Comparison of ENCODE assay signal across 9 mouse cellular contexts in genomic region chr3:138515656-138516370, GRCm38 (mm10). TPM values are rescaled to one million over a fixed set of nuclear protein-coding genes. Genes with fewer than 3 reads are reported as not detected.
DNase-seq lines count a peak whose midpoint lies in the region; ATAC-seq lines count a peak whose summit lies in the region.
"Had no signal": no experiment of that assay in that cellular context is flagged by ENCODE, and none has a peak within 500 bp of the region (broad histone marks: within the 10 kb centered on the region; RNA-seq: fewer than 3 reads in every experiment).

No protein-coding gene starts in this region.

- no peak overlapping the region for H3K9ac ChIP-seq in liver, embryonic 16.5 days (ENCODE audit: low read depth, low read length)
- H3K9ac ChIP-seq in liver, embryonic 12.5 days, result no peak overlapping the region
- H3K9ac ChIP-seq in forebrain, embryonic 12.5 days, result no peak overlapping the region
- H3K9ac ChIP-seq in midbrain, embryonic 14.5 days (replicated peaks; ENCODE audit: low read length), result no peak overlapping the region

- no peak overlapping the region for H3K4me2 ChIP-seq in liver, embryonic 16.5 days (ENCODE audit: low read depth, low read length)
- no peak overlapping the region for H3K4me2 ChIP-seq in liver, embryonic 12.5 days
- H3K4me2 ChIP-seq in forebrain, embryonic 12.5 days, result 0 out of 2 replicates have a peak overlapping the region, but pooled peaks have one; percentile 0
- H3K4me2 ChIP-seq in midbrain, embryonic 14.5 days (ENCODE audit: low read length), result no peak overlapping the region

- H3K27me3 ChIP-seq in liver, embryonic 16.5 days (ENCODE audit: control insufficient read depth, insufficient read depth, low read depth, low read length), result no peaks in the 10 kb centered on the region
- H3K27me3 ChIP-seq in liver, embryonic 12.5 days (replicated peaks), result 0 out of 2 replicates have a peak, but pooled peaks cover 3% of the 10 kb centered on the region
- H3K27me3 ChIP-seq in forebrain, embryonic 12.5 days, result no peaks in the 10 kb centered on the region
- H3K27me3 ChIP-seq in midbrain, embryonic 14.5 days (ENCODE audit: control insufficient read depth, insufficient read depth, low read length), result no peaks in the 10 kb centered on the region

- H3K9me3 ChIP-seq in liver, embryonic 16.5 days (replicated peaks; ENCODE audit: control insufficient read depth, low read length), result no peaks in the 10 kb centered on the region
- H3K9me3 ChIP-seq in liver, embryonic 12.5 days (replicated peaks), result no peaks in the 10 kb centered on the region
- H3K9me3 ChIP-seq in forebrain, embryonic 12.5 days, result no peaks in the 10 kb centered on the region
- peaks cover 4% of the 10 kb centered on the region; the same call in 1 of the 2 replicates for H3K9me3 ChIP-seq in midbrain, embryonic 14.5 days (ENCODE audit: control insufficient read depth, low read length)

- peak; percentile 86 for DNase-seq in adrenal gland, adult 2 months
- DNase-seq in midbrain, embryonic 14.5 days, result peak; percentile 56
- no peak for DNase-seq in frontal cortex, postnatal 14 days (ENCODE audit: low spot score in 2 of 2)
- no peak for DNase-seq in gastrocnemius, postnatal 4 days (ENCODE audit: low spot score in 2 of 2)
- DNase-seq in right cerebral cortex, postnatal 10 days (ENCODE audit: low spot score in 2 of 2), result no peak

- ATAC-seq in liver, embryonic 16.5 days (ENCODE audit: low read depth), result 0 out of 2 replicates have a peak, but pooled peaks have one; percentile 21
- no peak for ATAC-seq in liver, embryonic 12.5 days
- peak; percentile 68; the same call in 1 of the 2 replicates for ATAC-seq in forebrain, embryonic 12.5 days (ENCODE audit: low FRiP score)
- 0 out of 2 replicates have a peak, but pooled peaks have one; percentile 27 for ATAC-seq in midbrain, embryonic 14.5 days (ENCODE audit: low FRiP score, low TSS enrichment)
- ATAC-seq: inflammation-experienced regulatory T-cells, adult 6 months had no signal

- H3K4me3 ChIP-seq in liver, embryonic 16.5 days (ENCODE audit: low read depth, low read length), result no peak overlapping the region
- H3K4me3 ChIP-seq in liver, embryonic 12.5 days, result no peak overlapping the region
- no peak overlapping the region for H3K4me3 ChIP-seq in forebrain, embryonic 12.5 days (replicated peaks)
- H3K4me3 ChIP-seq in midbrain, embryonic 14.5 days (replicated peaks; ENCODE audit: low read depth, low read length), result no peak overlapping the region

- H3K4me1 ChIP-seq in liver, embryonic 16.5 days (ENCODE audit: control insufficient read depth, low read depth, low read length), result no peaks in the 10 kb centered on the region
- H3K4me1 ChIP-seq in liver, embryonic 12.5 days, result no peaks in the 10 kb centered on the region
- H3K4me1 ChIP-seq in forebrain, embryonic 12.5 days, result peaks cover 22% of the 10 kb centered on the region
- peaks cover 11% of the 10 kb centered on the region for H3K4me1 ChIP-seq in midbrain, embryonic 14.5 days (ENCODE audit: control insufficient read depth, insufficient read depth, low read length)

- no peak overlapping the region for H3K27ac ChIP-seq in liver, embryonic 16.5 days (ENCODE audit: low read length)
- no peak overlapping the region for H3K27ac ChIP-seq in liver, embryonic 12.5 days
- H3K27ac ChIP-seq in forebrain, embryonic 12.5 days, result no peak overlapping the region
- H3K27ac ChIP-seq in midbrain, embryonic 14.5 days (replicated peaks; ENCODE audit: low read depth, low read length), result no peak overlapping the region

- 55% methylated on average over 10 of the region's 10 CpGs for WGBS in liver, embryonic 16.5 days (ENCODE audit: insufficient replicate concordance)
- WGBS in liver, embryonic 12.5 days (ENCODE audit: insufficient replicate concordance), result 66% methylated on average over 10 of the region's 10 CpGs
- 27% methylated on average over 10 of the region's 10 CpGs for WGBS in forebrain, embryonic 12.5 days
- WGBS in midbrain, embryonic 14.5 days, result 16% methylated on average over 10 of the region's 10 CpGs

- no peaks in the 10 kb centered on the region for H3K36me3 ChIP-seq in liver, embryonic 16.5 days (ENCODE audit: control insufficient read depth, insufficient read depth)
- no peaks in the 10 kb centered on the region for H3K36me3 ChIP-seq in liver, embryonic 12.5 days
- no peaks in the 10 kb centered on the region for H3K36me3 ChIP-seq in forebrain, embryonic 12.5 days (replicated peaks)
- H3K36me3 ChIP-seq in midbrain, embryonic 14.5 days (ENCODE audit: control insufficient read depth, insufficient read depth, low read length), result no peaks in the 10 kb centered on the region

RNA-seq across cellular contexts. Expression of gene Eif4e, which starts 10.2 kb away (rescaled TPM):
- polyA plus RNA-seq in liver, embryonic 16.5 days (2015; fragmentation: Nextera tagmentation; extraction: Ambion mirVana), result 133 and 145 TPM in 2 replicates
- 251 and 254 TPM in 2 replicates for polyA plus RNA-seq in liver, embryonic 12.5 days (2016; fragmentation: Nextera tagmentation; extraction: Ambion mirVana)
- 100 to 1,000 TPM; 187 to 191 TPM for total RNA-seq in adrenal gland, adult 2 months (2021)
- 3.5 and 4.5 TPM in 2 replicates for polyA plus RNA-seq in adrenal gland, adult 2 months (2012; rRNA removed)
- polyA plus RNA-seq in forebrain, embryonic 12.5 days (2016; fragmentation: Nextera tagmentation; extraction: Ambion mirVana), result 353 and 402 TPM in 2 replicates
- 335 and 356 TPM in 2 replicates for polyA plus RNA-seq in midbrain, embryonic 14.5 days (2014; fragmentation: Nextera tagmentation; extraction: Ambion mirVana)
- 100 to 1,000 TPM; 132 to 141 TPM for total RNA-seq in gastrocnemius, postnatal 4 days (2021)

RNA-seq across cellular contexts. Expression of gene Metap1, which starts 26.5 kb away (rescaled TPM):
- 19.0 and 21.2 TPM in 2 replicates for polyA plus RNA-seq in liver, embryonic 16.5 days (2015; fragmentation: Nextera tagmentation; extraction: Ambion mirVana)
- polyA plus RNA-seq in liver, embryonic 12.5 days (2016; fragmentation: Nextera tagmentation; extraction: Ambion mirVana), result 31.8 and 33.1 TPM in 2 replicates
- 10 to 100 TPM; 46.8 to 57.2 TPM for total RNA-seq in adrenal gland, adult 2 months (2021)
- polyA plus RNA-seq in adrenal gland, adult 2 months (2012; rRNA removed), result 5.4 and 6.6 TPM in 2 replicates
- polyA plus RNA-seq in forebrain, embryonic 12.5 days (2016; fragmentation: Nextera tagmentation; extraction: Ambion mirVana), result 43.8 and 47.0 TPM in 2 replicates
- polyA plus RNA-seq in midbrain, embryonic 14.5 days (2014; fragmentation: Nextera tagmentation; extraction: Ambion mirVana), result 48.2 and 60.3 TPM in 2 replicates
- total RNA-seq in gastrocnemius, postnatal 4 days (2021), result 10 to 100 TPM; 47.0 to 50.2 TPM

Comparison
In these comparisons a context has a peak if more than half of its experiments do, and no peak if none do; other contexts are left out.
1. DNase-seq: peak in adrenal gland, adult 2 months (single experiment) and midbrain, embryonic 14.5 days (single experiment); none in frontal cortex, postnatal 14 days (0 of 2), gastrocnemius, postnatal 4 days (0 of 2) and right cerebral cortex, postnatal 10 days (0 of 2).
2. RNA of gene Eif4e, which starts 10.2 kb away (polyA plus RNA-seq): 335 to 356 TPM in midbrain, embryonic 14.5 days, 353 to 402 TPM in forebrain, embryonic 12.5 days, 251 to 254 TPM in liver, embryonic 12.5 days and 133 to 145 TPM in liver, embryonic 16.5 days; 3.5 to 4.5 TPM in adrenal gland, adult 2 months; every median in the first group is over 10 times any median in the second.